Mouse (Mus musculus): ENCODE data around the gene Tph2. TPM values are rescaled to one million over a fixed set of nuclear protein-coding genes. Genes with fewer than 3 reads are reported as not detected.

Gene Tph2
- polyA plus RNA-seq, 1 experiment from 2014 or later = not detected

DNA sequence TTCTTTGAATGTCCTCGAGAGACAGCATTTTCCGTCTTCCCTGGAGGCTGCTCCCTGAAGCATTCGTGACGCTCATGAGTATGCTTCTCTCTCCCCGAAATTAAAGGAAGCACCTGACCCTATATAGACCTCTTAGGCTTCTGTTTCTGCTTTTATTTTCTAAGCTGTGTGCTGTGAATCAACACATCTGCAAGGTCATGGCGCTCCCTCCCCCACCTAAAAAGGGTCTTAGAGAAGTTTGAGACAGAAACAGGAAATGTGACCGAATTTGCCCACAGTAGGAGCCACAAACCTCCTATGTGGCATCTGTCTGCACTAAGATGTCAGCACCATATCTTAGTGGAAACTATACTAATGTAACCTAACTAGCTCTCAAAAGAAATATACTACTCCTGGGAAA, 124.1 kb downstream of the Tph2 start:
- no peaks in the 10 kb centered on the region for H3K4me1 ChIP-seq (replicated peaks; ENCODE audit: control insufficient read depth, insufficient read depth)
- ATAC-seq (ENCODE audit: low FRiP score, low TSS enrichment) = no peak
- H3K9ac ChIP-seq (ENCODE audit: low read length) = no peak overlapping the region
- H3K4me3 ChIP-seq (ENCODE audit: low read depth, low read length) = no peak overlapping the region
- DNase-seq (ENCODE audit: low spot score) = no peak
- H3K9me3 ChIP-seq (ENCODE audit: control insufficient read depth, low read length) = no peaks in the 10 kb centered on the region
- H3K27ac ChIP-seq (replicated peaks) = no peak overlapping the region
- no peak overlapping the region for H3K4me2 ChIP-seq (replicated peaks; ENCODE audit: low read depth)
- TF ChIP-seq CTCF (IDR thresholded peaks at IDR 0.05; ENCODE audit: low read depth) (no peak), EP300 (optimal IDR thresholded peaks at IDR 0.05) (no peak)
- WGBS = 69% methylated on average over 7 of the region's 7 CpGs
- no peaks in the 10 kb centered on the region for H3K36me3 ChIP-seq (ENCODE audit: control insufficient read depth, insufficient read depth, low read length)
- no peaks in the 10 kb centered on the region for H3K27me3 ChIP-seq (ENCODE audit: control insufficient read depth, insufficient read depth, low read length)

DNA sequence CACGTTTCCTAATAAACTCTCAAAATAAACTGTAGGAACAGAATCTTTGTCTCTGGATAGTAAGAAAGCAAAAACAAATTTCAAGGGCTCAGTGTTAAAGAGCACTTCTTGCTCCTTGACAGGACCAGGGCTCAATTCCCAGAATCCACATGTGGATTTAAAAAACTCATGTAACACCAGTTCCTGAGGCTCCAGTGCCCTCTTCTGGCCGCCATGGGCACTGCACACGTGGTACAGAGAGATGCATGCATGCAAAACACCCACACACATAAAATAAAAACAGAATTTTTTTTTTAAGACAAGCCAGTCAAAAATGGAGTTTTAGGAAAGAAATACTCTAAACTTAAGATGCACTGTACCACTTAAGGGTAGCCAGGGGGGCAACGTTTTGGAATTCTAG, 133.2 kb downstream of the Tph2 start:
- H3K27ac ChIP-seq (replicated peaks) = no peak overlapping the region
- no peak overlapping the region for H3K4me2 ChIP-seq (replicated peaks; ENCODE audit: low read depth)
- no peak overlapping the region for H3K4me3 ChIP-seq (ENCODE audit: low read depth, low read length)
- ATAC-seq (ENCODE audit: low FRiP score, low TSS enrichment) = no peak
- no peaks in the 10 kb centered on the region for H3K4me1 ChIP-seq (replicated peaks; ENCODE audit: control insufficient read depth, insufficient read depth)
- no peak overlapping the region for H3K9ac ChIP-seq (ENCODE audit: low read length)
- no peak for DNase-seq (ENCODE audit: low spot score)
- H3K36me3 ChIP-seq (ENCODE audit: control insufficient read depth, insufficient read depth, low read length) = no peaks in the 10 kb centered on the region
- H3K27me3 ChIP-seq (ENCODE audit: control insufficient read depth, insufficient read depth, low read length) = no peaks in the 10 kb centered on the region
- H3K9me3 ChIP-seq (ENCODE audit: control insufficient read depth, low read length) = no peaks in the 10 kb centered on the region
- 49% methylated on average over 4 of the region's 4 CpGs for WGBS
- TF ChIP-seq CTCF (IDR thresholded peaks at IDR 0.05; ENCODE audit: low read depth) (peak; percentile 61), EP300 (optimal IDR thresholded peaks at IDR 0.05) (no peak)

GRCm38 (mm10) chr10:115050674-115051073, 134.1 kb downstream of the Tph2 start:
- Histone ChIP-seq H3K27ac (replicated peaks) (no peak overlapping the region), H3K9me3 (ENCODE audit: control insufficient read depth, low read length) (no peaks in the 10 kb centered on the region), H3K4me1 (replicated peaks; ENCODE audit: control insufficient read depth, insufficient read depth) (no peaks in the 10 kb centered on the region), H3K4me3 (ENCODE audit: low read depth, low read length) (no peak overlapping the region), H3K36me3 (ENCODE audit: control insufficient read depth, insufficient read depth, low read length) (no peaks in the 10 kb centered on the region), H3K27me3 (ENCODE audit: control insufficient read depth, insufficient read depth, low read length) (no peaks in the 10 kb centered on the region), H3K9ac (ENCODE audit: low read length) (no peak overlapping the region), H3K4me2 (replicated peaks; ENCODE audit: low read depth) (no peak overlapping the region)
- WGBS = 81% methylated on average over 10 of the region's 12 CpGs
- DNase-seq (ENCODE audit: low spot score) (no peak), ATAC-seq (ENCODE audit: low FRiP score, low TSS enrichment) (no peak)
- TF ChIP-seq CTCF (IDR thresholded peaks at IDR 0.05; ENCODE audit: low read depth) (no peak), EP300 (optimal IDR thresholded peaks at IDR 0.05) (no peak)

GRCm38 (mm10) chr10:115050178-115050577, 134.6 kb downstream of the Tph2 start:
- no peak for DNase-seq (ENCODE audit: low spot score)
- Histone ChIP-seq H3K36me3 (ENCODE audit: control insufficient read depth, insufficient read depth, low read length) (no peaks in the 10 kb centered on the region), H3K9me3 (ENCODE audit: control insufficient read depth, low read length) (no peaks in the 10 kb centered on the region), H3K4me3 (ENCODE audit: low read depth, low read length) (no peak overlapping the region), H3K27ac (replicated peaks) (no peak overlapping the region), H3K9ac (ENCODE audit: low read length) (no peak overlapping the region), H3K27me3 (ENCODE audit: control insufficient read depth, insufficient read depth, low read length) (no peaks in the 10 kb centered on the region), H3K4me1 (replicated peaks; ENCODE audit: control insufficient read depth, insufficient read depth) (no peaks in the 10 kb centered on the region), H3K4me2 (replicated peaks; ENCODE audit: low read depth) (no peak overlapping the region)
- no peak for ATAC-seq (ENCODE audit: low FRiP score, low TSS enrichment)
- WGBS = 45% methylated on average over 8 of the region's 8 CpGs
- no peak for TF ChIP-seq EP300 (optimal IDR thresholded peaks at IDR 0.05)

DNA sequence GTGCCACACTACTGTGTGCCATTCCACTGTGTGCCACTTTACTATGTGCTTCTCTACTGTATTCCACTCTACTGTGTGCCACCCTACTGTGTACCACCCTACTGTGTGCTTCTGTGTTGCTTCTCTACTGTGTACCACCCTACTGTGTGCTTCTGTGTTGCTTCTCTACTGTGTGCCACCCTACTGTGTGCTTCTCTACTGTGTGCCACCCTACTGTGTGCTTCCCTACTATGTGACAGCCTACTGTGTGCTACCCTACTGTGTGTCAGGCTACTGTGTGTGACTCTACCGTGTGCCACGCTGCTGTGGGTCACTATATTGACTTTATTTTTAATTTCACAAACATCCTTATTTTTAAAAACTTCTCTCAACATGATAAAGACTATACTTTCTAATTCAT, 136.3 kb downstream of the Tph2 start:
- no peak overlapping the region for H3K4me2 ChIP-seq (replicated peaks; ENCODE audit: low read depth)

GRCm38 (mm10) chr10:115035748-115036147, 149.1 kb downstream of the Tph2 start:
- WGBS = 68% methylated on average over 9 of the region's 9 CpGs
- Histone ChIP-seq H3K9me3 (ENCODE audit: control insufficient read depth, low read length) (no peaks in the 10 kb centered on the region), H3K27ac (replicated peaks) (no peak overlapping the region), H3K36me3 (ENCODE audit: control insufficient read depth, insufficient read depth, low read length) (no peaks in the 10 kb centered on the region), H3K4me2 (replicated peaks; ENCODE audit: low read depth) (no peak overlapping the region), H3K9ac (ENCODE audit: low read length) (no peak overlapping the region), H3K27me3 (ENCODE audit: control insufficient read depth, insufficient read depth, low read length) (no peaks in the 10 kb centered on the region), H3K4me1 (replicated peaks; ENCODE audit: control insufficient read depth, insufficient read depth) (no peaks in the 10 kb centered on the region), H3K4me3 (ENCODE audit: low read depth, low read length) (no peak overlapping the region)
- DNase-seq (ENCODE audit: low spot score) (no peak), ATAC-seq (ENCODE audit: low FRiP score, low TSS enrichment) (0 out of 2 replicates have a peak, but pooled peaks have one; percentile 35)
- TF ChIP-seq CTCF (IDR thresholded peaks at IDR 0.05; ENCODE audit: low read depth) (no peak), EP300 (optimal IDR thresholded peaks at IDR 0.05) (no peak)

More for the DNA sequence above, 136.3 kb downstream of the Tph2 start:
- ATAC-seq (ENCODE audit: low FRiP score, low TSS enrichment) = no peak
- Histone ChIP-seq H3K27ac (replicated peaks) (no peak overlapping the region), H3K9me3 (ENCODE audit: control insufficient read depth, low read length) (no peaks in the 10 kb centered on the region), H3K4me3 (ENCODE audit: low read depth, low read length) (no peak overlapping the region), H3K27me3 (ENCODE audit: control insufficient read depth, insufficient read depth, low read length) (no peaks in the 10 kb centered on the region), H3K9ac (ENCODE audit: low read length) (no peak overlapping the region), H3K36me3 (ENCODE audit: control insufficient read depth, insufficient read depth, low read length) (no peaks in the 10 kb centered on the region), H3K4me1 (replicated peaks; ENCODE audit: control insufficient read depth, insufficient read depth) (no peaks in the 10 kb centered on the region)
- DNase-seq (ENCODE audit: low spot score) = no peak
- 93% methylated on average over 2 of the region's 2 CpGs for WGBS
- TF ChIP-seq EP300 (optimal IDR thresholded peaks at IDR 0.05) = no peak

Other genes with a start within 250 kb of the Tph2 start
- gene Tbc1d15, start 66.4 kb upstream of the Tph2 start, polyA plus RNA-seq (2015; fragmentation: Nextera tagmentation; extraction: Ambion mirVana) = 38.3 and 46.5 TPM in 2 replicates
- 8.0 and 17.0 TPM in 2 replicates for gene Rab21, start 130.6 kb upstream of the Tph2 start, polyA plus RNA-seq (2015; fragmentation: Nextera tagmentation; extraction: Ambion mirVana)
- 26.3 and 29.5 TPM in 2 replicates for gene Tmem19, start 177.5 kb upstream of the Tph2 start, polyA plus RNA-seq (2015; fragmentation: Nextera tagmentation; extraction: Ambion mirVana)
- 13.1 and 13.7 TPM in 2 replicates for gene Thap2, start 199.4 kb upstream of the Tph2 start, polyA plus RNA-seq (2015; fragmentation: Nextera tagmentation; extraction: Ambion mirVana)
- gene Zfc3h1, start 199.9 kb upstream of the Tph2 start, polyA plus RNA-seq (2015; fragmentation: Nextera tagmentation; extraction: Ambion mirVana) = 6.7 and 8.7 TPM in 2 replicates